Comparison of ENCODE assay signal across 11 mouse cellular contexts in the genomic region with DNA sequence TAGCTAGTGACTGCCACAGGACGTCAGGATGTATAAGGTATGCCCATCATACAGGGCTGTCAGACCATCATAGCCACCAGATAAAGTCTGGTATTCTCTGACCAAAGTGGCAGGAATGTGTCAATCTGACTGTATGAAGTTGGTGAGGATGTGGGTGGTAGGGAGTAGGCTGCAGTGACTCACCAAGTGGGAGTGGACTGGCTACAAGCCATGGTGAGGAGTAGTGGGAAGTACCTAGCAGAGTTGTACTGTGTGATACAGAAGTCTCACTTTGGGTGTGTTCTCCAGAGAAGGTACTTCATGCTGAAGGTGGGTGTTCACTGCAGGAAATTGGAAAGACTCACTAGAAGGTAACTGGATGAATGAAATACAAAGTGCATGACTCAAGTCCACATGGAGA. TPM values are rescaled to one million over a fixed set of nuclear protein-coding genes. Genes with fewer than 3 reads are reported as not detected.
DNase-seq lines count a peak whose midpoint lies in the region; ATAC-seq and TF ChIP-seq lines count a peak whose summit lies in the region.
"Had no signal": no experiment of that assay in that cellular context is flagged by ENCODE, and none has a peak within 500 bp of the region (broad histone marks: within the 10 kb centered on the region; RNA-seq: fewer than 3 reads in every experiment).

No protein-coding gene starts in this region.

- DNase-seq in heart, adult 9 months (ENCODE audit: low spot score in 2 of 2) = peak; percentile 15 to 17
- DNase-seq in heart, postnatal 4 days = no peak
- peak; percentile 25 for DNase-seq in lung, postnatal 10 days
- DNase-seq in cerebellum, adult 18-20 months = no peak
- DNase-seq in MN1 (ENCODE audit: low spot score) = no peak

- no peak for TF ChIP-seq POLR2A in embryonic fibroblast, embryonic 13.5 days (IDR thresholded peaks at IDR 0.05; ENCODE audit: low read depth, low read length)

- no peak for TF ChIP-seq CTCF in C2C12 (IDR thresholded peaks at IDR 0.05; ENCODE audit: control insufficient read depth, insufficient read depth, insufficient read length)
- no peak for TF ChIP-seq CTCF in embryonic fibroblast, embryonic 13.5 days (IDR thresholded peaks at IDR 0.05; ENCODE audit: borderline replicate concordance, insufficient read depth, low read length)

- H3K79me3 ChIP-seq in C2C12 (ENCODE audit: low read depth) = no peaks in the 10 kb centered on the region

- H3K27me3 ChIP-seq in C2C12 (ENCODE audit: control insufficient read depth, insufficient read depth, insufficient read length) = no peaks in the 10 kb centered on the region
- H3K27me3 ChIP-seq: megakaryocyte, embryonic 14.5 days had no signal

- no peak overlapping the region for H3ac ChIP-seq in C2C12 (ENCODE audit: control insufficient read depth, insufficient read length, low read depth)

- H3K79me2 ChIP-seq in C2C12 (ENCODE audit: control insufficient read depth, insufficient read depth) = no peaks in the 10 kb centered on the region

- peak overlapping the region; percentile 12; the same call in 1 of the 2 replicates for H3K27ac ChIP-seq in embryonic fibroblast, embryonic 13.5 days (ENCODE audit: insufficient read depth, low read length)
- H3K27ac ChIP-seq: limb, embryonic 10.5 days had no signal

- H3K4me3 ChIP-seq in C2C12 (ENCODE audit: insufficient read depth, poor library complexity, severe bottlenecking) = no peak overlapping the region
- no peak overlapping the region for H3K4me3 ChIP-seq in embryonic fibroblast, embryonic 13.5 days (ENCODE audit: insufficient read depth, low read length)
- H3K4me3 ChIP-seq: limb, embryonic 10.5 days; megakaryocyte, embryonic 14.5 days had no signal

- ATAC-seq in erythroid progenitor cell, adult 5-6 weeks (replicated peaks; ENCODE audit: low FRiP score, poor library complexity, severe bottlenecking) = no peak

- H3K36me3 ChIP-seq in C2C12 (ENCODE audit: control insufficient read depth, insufficient read depth) = peaks cover 10% of the 10 kb centered on the region

- H3K4me1 ChIP-seq in embryonic fibroblast, embryonic 13.5 days (ENCODE audit: control insufficient read depth, insufficient read depth, low read length) = peaks cover 9% of the 10 kb centered on the region
- H3K4me1 ChIP-seq: limb, embryonic 10.5 days had no signal

TF ChIP-seq in C2C12, 6 proteins besides CTCF, POLR2A, EP300 and RAD21:
- TF ChIP-seq FOSL1 (IDR thresholded peaks at IDR 0.05; ENCODE audit: insufficient read depth, low read length, poor library complexity, severe bottlenecking) (peak; percentile 23), USF1 (IDR thresholded peaks at IDR 0.05; ENCODE audit: low read depth) (no peak)

RNA-seq across cellular contexts. Expression of a gene that starts 41.4 kb away (rescaled TPM):
- total RNA-seq in heart, postnatal 4 days (2021) = 10 to 100 TPM; 20.2 to 22.0 TPM
- polyA plus RNA-seq in C2C12 (2012; fragmentation: generic; extraction: Trizol) = 17.3 TPM
- 23.0 and 30.7 TPM in 2 replicates for polyA plus RNA-seq in embryonic fibroblast, embryonic 13.5 days (2011; ENCODE audit: insufficient read length, low read depth, missing spikeins)
- total RNA-seq in erythroid progenitor cell, adult 5-6 weeks (2015; ENCODE audit: low replicate concordance) = 32.8 and 34.0 TPM in 2 replicates
- total RNA-seq in erythroid progenitor cell, adult 5-6 weeks (2017; ENCODE audit: low replicate concordance) = 11.4 and 15.7 TPM in 2 replicates

RNA-seq across cellular contexts. Expression of a gene that starts 41.5 kb away (rescaled TPM):
- total RNA-seq in heart, postnatal 4 days (2021) = 10 to 100 TPM; 25.9 to 28.8 TPM
- 29.5 TPM for polyA plus RNA-seq in C2C12 (2012; fragmentation: generic; extraction: Trizol)
- 32.0 and 33.3 TPM in 2 replicates for polyA plus RNA-seq in embryonic fibroblast, embryonic 13.5 days (2011; ENCODE audit: insufficient read length, low read depth, missing spikeins)
- total RNA-seq in erythroid progenitor cell, adult 5-6 weeks (2015; ENCODE audit: low replicate concordance) = 16.8 and 24.9 TPM in 2 replicates
- total RNA-seq in erythroid progenitor cell, adult 5-6 weeks (2017; ENCODE audit: low replicate concordance) = 16.0 and 21.4 TPM in 2 replicates

RNA-seq across cellular contexts. Expression of a gene that starts 51.0 kb away (rescaled TPM):
- 1 to 10 TPM; 3.2 to 4.8 TPM for total RNA-seq in heart, postnatal 4 days (2021)
- 0.02 TPM for polyA plus RNA-seq in C2C12 (2012; fragmentation: generic; extraction: Trizol)
- not detected in 2 replicates for polyA plus RNA-seq in embryonic fibroblast, embryonic 13.5 days (2011; ENCODE audit: insufficient read length, low read depth, missing spikeins)
- total RNA-seq in erythroid progenitor cell, adult 5-6 weeks (2015; ENCODE audit: low replicate concordance) = not detected in 2 replicates
- total RNA-seq in erythroid progenitor cell, adult 5-6 weeks (2017; ENCODE audit: low replicate concordance) = not detected in 2 replicates
- polyA plus RNA-seq: embryonic facial prominence, embryonic 14.5 days had no signal

Comparison
In these comparisons a context has a peak if more than half of its experiments do, and no peak if none do; other contexts are left out.
1. DNase-seq: peak in heart, adult 9 months (2 of 2) and lung, postnatal 10 days (single experiment); none in heart, postnatal 4 days (single experiment), cerebellum, adult 18-20 months (0 of 2) and MN1 (single experiment).
2. RNA of a gene that starts 51.0 kb away (total RNA-seq): 3.2 to 4.8 TPM in heart, postnatal 4 days; not detected in erythroid progenitor cell, adult 5-6 weeks; every median in the first group is over 4 times any median in the second.